Mouse (Mus musculus) hematopoietic stem cell, adult 5-6 weeks (primary cell): Measurements from ENCODE around the gene Adipor1. TPM values are rescaled to one million over a fixed set of nuclear protein-coding genes. Genes with fewer than 3 reads are reported as not detected.
A peak's percentile ranks its signal among the peaks of the same experiment; 100 is the strongest.
"Not testable (repeated sequence)": the region's sequence is repeated elsewhere in the genome, so short reads cannot be mapped to it uniquely, and the experiment has no call there.

Source experiments
- ATAC-seq, 2 experiments: fragments of 125-278 bp in 1 of 2; replicated peaks in 1 of 2; 2 replicates each; pipeline ENCODE4 v1.8.0; 2016 to 2017; ENCODE audit warnings: inconsistent platforms in 2 of 2, mild to moderate bottlenecking in 2 of 2, moderate number of reproducible peaks in 2 of 2, low read depth in 1 of 2, moderate TSS enrichment in 1 of 2; ENCODE audit not compliant: low FRiP score in 2 of 2, poor library complexity in 2 of 2, severe bottlenecking in 2 of 2, insufficient read depth in 1 of 2, low TSS enrichment in 1 of 2
- total RNA-seq: library from RNA; stranded (forward); fragments of 172-1452, 232-1000 nt; gene quantifications from 2 replicates; pipeline ENCODE4 v1.2.3, GENCODE M21; 2017

The Adipor1 gene
- total RNA-seq, 1 experiment from 2014 or later: 49.1 TPM

DNA sequence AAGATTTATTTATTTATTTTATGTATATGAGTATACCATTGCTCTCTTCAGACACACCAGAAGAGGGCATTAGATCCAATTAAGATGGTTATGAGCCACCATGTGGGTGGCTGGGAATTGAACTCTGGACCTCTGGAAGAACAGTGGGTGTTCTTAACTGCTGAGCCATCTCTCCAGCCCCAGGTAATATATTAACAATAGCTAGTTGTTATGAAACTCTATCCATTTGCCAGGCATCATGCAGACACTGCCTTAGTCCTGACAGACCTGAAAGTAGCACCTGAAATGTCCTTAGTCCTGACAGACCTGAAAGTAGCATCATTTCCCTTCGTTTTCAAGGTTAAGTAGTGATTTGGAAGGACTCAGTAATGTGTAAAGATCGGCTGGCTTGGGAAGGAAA lies 1.1 kb upstream of the Adipor1 start:
- no peak for ATAC-seq

DNA sequence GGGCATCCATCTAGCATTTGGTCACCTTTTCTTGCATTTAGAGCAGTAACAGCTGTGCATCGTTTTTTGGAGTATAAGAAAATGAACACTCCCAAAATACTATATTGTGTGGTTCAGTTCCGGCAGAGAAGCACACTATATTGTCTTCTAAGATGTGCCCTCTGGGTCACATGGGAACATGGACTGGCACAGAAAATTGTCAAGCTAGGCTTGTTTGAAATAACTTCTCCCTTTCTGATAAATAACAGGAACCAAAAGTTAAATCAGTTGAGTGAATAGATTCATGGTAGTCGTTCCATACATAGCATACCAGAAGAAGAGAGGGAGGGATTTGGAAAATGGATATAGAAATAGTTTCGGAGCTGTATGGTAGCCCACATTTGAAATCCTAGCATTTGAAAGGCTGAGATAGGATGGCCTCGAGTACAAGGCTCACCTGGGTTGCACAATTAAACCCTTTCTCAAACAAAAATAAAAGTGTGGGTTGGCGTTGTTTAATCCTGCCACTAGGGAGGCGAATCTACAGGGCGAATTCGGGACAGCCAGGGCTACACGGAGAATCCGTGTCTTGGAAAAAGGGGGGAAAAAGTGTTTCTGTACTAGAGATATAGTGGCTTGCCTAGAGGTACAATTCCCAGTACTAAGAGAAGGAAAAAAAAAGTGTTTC lies 544 bp upstream of the Adipor1 start:
- ATAC-seq: peak in 1 of 2 experiments; percentile 5; a peak in 1 of 4 replicates

DNA sequence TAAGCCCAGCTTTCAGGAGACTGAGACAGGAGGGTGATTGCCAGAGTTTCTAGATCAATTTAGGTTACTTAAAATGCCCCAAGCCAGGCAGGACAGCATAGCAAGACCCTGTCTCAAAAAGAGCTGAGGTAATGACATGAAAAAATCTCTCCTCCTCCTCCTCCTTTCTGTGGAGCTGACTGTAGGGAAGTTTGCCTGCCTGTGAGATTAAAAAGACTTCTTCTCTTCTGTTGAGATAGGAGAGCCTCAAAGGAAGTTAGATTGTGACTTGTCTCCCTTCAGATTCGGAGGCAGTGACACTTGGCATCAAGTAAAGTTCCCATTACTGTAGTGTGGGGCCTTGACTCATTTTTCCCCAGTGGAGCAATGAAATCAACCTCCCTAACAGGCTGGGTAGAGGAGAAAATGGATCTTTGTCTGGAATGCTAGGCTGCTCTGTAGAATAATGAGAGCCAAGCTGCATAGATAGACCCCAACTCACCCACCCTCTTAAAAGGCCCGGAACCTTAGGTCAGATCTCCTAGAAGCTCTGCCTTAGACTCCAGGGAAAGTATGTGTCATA lies 3.3 kb downstream of the Adipor1 start:
- no peak for ATAC-seq

GRCm38 (mm10) chr1:134419176-134419575 lies 4.0 kb downstream of the Adipor1 start:
- no peak for ATAC-seq

DNA sequence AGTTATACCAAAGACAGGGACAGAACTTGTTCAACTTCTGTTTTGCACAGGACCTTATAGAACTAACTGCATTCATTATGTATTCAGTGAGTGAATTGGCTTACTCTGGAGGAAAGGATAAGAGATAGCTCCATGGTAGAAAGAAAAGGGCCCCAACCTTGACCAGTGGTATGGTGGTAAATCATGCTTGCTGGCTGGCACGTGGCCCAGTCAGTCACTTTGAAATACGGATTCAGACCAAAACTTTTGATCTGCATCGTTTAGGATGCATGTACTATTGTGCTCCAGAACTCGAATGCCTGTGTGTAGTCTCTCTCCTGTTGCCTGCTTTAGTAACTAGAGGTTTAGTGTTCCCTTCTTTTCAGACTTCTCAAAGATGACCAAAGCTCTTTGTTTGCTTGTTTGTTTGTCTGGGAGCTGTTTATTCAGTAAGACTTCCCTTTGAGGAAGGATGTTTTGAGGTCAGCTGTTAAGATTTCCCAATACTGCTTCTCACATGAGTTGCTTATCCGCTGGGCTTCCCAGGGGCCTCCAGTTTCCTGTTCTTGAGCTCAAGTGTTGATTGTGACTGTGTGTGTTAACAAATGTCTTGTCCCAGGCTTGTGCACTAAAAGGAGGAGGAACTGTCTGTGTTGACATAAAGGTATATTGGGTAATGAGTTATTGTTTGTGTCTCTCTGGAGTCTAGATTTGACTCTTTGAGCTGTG lies 4.7 kb downstream of the Adipor1 start:
- peak; percentile 30 to 54; a peak in 1 of 4 replicates for ATAC-seq

DNA sequence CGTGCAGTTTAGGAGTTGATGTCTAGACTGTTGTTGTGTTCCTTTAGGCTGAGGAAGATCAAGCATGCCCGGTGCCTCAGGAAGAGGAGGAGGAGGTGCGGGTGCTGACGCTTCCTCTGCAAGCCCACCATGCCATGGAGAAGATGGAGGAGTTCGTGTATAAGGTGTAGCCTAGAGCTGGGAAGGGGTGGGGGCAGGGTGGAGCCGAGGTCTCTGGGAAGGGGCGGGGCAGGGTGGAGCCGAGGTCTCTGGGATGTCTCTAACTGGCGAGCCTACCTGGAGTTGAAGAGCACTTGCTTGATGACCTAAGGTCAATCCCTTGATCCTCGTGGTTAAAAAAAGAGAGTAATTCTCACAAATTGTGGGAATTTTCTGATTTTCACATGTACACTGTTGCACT lies 8.7 kb downstream of the Adipor1 start:
- no peak for ATAC-seq

DNA sequence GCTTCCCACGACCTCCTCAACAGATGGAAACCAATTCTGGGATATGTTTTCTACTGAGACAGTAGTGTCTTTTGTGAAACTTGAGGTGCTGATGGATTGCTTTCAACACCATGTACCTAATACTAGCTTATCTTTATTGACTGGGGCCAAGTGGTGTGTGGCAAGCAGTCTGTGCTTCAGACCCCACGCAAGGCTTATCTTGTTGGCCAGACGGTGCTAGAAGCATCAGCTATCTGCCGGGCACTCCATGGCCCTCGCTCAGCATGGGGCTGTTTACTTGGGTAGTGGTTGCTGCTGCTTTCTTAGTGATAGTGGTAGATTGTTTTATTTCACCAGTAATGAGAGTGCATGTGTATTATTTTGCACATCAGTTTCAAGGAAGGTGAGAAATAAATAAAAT lies 11.1 kb downstream of the Adipor1 start:
- peak in 1 of 2 experiments; percentile 24; a peak in 1 of 4 replicates for ATAC-seq

- ATAC-seq: no peak
These were observed 17.8 kb downstream of the Adipor1 start for GRCm38 (mm10) chr1:134433002-134433401.

- ATAC-seq: no peak
These were observed 18.3 kb downstream of the Adipor1 start for GRCm38 (mm10) chr1:134433473-134433872.

GRCm38 (mm10) chr1:134435414-134435813 lies 20.2 kb downstream of the Adipor1 start:
- peak; percentile 68 to 92; a peak in 3 of 4 replicates for ATAC-seq

DNA sequence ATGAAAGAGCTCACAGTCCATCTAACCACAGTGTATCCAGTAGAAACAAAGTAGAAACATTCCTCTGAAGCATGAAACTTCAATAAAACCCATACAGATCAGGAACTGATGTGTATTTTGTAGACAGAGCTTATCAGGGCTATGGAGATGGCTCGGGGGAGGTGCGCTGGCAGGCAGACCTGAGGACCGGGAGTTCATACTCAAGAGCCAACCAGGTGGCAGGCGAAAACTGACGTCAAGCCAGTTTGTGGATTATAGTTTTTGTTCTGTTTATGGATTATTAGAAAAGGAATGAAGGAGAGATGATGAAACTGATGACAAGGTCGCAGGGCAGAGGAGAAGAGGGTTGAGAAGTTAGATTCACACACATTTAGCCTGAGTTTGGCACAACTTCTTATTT lies 25.3 kb downstream of the Adipor1 start:
- ATAC-seq: no peak

GRCm38 (mm10) chr1:134441737-134442136 lies 26.6 kb downstream of the Adipor1 start:
- ATAC-seq: not testable (repeated sequence)

GRCm38 (mm10) chr1:134442394-134442793 lies 27.2 kb downstream of the Adipor1 start:
- no peak for ATAC-seq

DNA sequence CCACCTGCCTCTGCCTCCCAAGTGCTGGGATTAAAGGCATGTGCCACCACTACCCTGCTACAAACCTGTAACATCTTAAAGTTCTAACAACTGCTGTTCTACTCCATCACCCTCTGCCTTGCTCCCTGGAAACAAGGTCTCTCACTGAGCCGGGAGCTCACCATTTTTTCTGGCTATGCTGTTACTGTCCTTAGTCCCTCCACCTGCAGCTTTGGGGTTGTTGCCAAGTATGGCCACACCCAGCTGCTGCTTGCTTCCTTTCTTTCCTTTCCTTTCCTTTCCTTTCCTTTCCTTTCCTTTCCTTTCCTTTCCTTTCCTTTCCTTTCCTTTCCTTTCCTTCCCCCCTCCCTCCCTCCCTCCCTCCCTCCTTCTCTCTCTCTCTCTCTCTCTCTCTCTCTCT lies 28.1 kb downstream of the Adipor1 start:
- not testable (repeated sequence) for ATAC-seq

- no peak for ATAC-seq
These were observed 30.2 kb downstream of the Adipor1 start for GRCm38 (mm10) chr1:134445418-134445817.

GRCm38 (mm10) chr1:134448537-134448936 lies 33.4 kb downstream of the Adipor1 start:
- not testable (repeated sequence) for ATAC-seq

GRCm38 (mm10) chr1:134450201-134450600 lies 35.0 kb downstream of the Adipor1 start:
- no peak for ATAC-seq

DNA sequence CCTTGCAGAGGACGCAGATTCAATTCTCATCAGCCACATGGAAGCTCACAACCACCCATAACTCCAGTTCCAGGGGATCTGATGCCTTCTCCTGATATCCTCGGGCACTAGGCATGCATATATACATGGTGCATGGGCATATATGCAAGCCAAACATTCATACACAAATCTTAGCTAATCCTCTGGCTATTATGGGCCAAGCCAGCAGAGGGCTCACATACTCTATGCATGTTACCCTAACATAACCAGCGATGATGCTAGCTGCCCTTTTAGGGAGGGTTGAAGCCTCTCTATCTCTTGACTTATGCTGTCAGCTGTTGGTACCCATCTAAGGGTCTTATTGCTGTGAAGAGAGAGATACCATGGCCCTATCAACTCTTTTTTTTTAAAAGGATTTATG lies 35.8 kb downstream of the Adipor1 start:
- ATAC-seq: peak; percentile 48 to 56; a peak in 2 of 4 replicates
